Mouse (Mus musculus): ENCODE measurements around the gene Fhod1.

The Fhod1 gene

GRCm38 (mm10) chr8:105349096-105349771 lies 1.5 kb upstream of the Fhod1 start:
- DNase-seq (ENCODE audit: low read depth, low spot score): peak; percentile 51

- peak; percentile 83 for DNase-seq (ENCODE audit: low read depth, low spot score)
Measured at GRCm38 (mm10) chr8:105348450-105349095, 820 bp upstream of the Fhod1 start, which contains the start of gene Slc9a5. Gene Slc9a5, plus strand, starts transcription at chr8:105348843.

- peak; percentile 41 for DNase-seq (ENCODE audit: low read depth, low spot score)
Measured at GRCm38 (mm10) chr8:105346611-105347427, 934 bp downstream of the Fhod1 start.

- no peak for DNase-seq (ENCODE audit: low read depth, low spot score)
Measured at GRCm38 (mm10) chr8:105345061-105345975, 2.4 kb downstream of the Fhod1 start.

GRCm38 (mm10) chr8:105343791-105344574 lies 3.8 kb downstream of the Fhod1 start:
- no peak for DNase-seq (ENCODE audit: low read depth, low spot score)

- DNase-seq (ENCODE audit: low read depth, low spot score): no peak
Measured at GRCm38 (mm10) chr8:105342768-105343167, 5.0 kb downstream of the Fhod1 start.

- no peak for DNase-seq (ENCODE audit: low read depth, low spot score)
Measured at GRCm38 (mm10) chr8:105341399-105341798, 6.4 kb downstream of the Fhod1 start.

GRCm38 (mm10) chr8:105339886-105340635 lies 7.7 kb downstream of the Fhod1 start:
- DNase-seq (ENCODE audit: low read depth, low spot score): no peak

GRCm38 (mm10) chr8:105338992-105339391 lies 8.8 kb downstream of the Fhod1 start:
- DNase-seq (ENCODE audit: low read depth, low spot score): no peak

GRCm38 (mm10) chr8:105336373-105337130 lies 11.2 kb downstream of the Fhod1 start:
- no peak for DNase-seq (ENCODE audit: low read depth, low spot score)

- DNase-seq (ENCODE audit: low read depth, low spot score): no peak
Measured at GRCm38 (mm10) chr8:105332523-105332922, 15.2 kb downstream of the Fhod1 start.

- DNase-seq (ENCODE audit: low read depth, low spot score): no peak
Measured at GRCm38 (mm10) chr8:105331931-105332330, 15.8 kb downstream of the Fhod1 start.

GRCm38 (mm10) chr8:105331469-105331868 lies 16.3 kb downstream of the Fhod1 start:
- no peak for DNase-seq (ENCODE audit: low read depth, low spot score)

- no peak for DNase-seq (ENCODE audit: low read depth, low spot score)
Measured at GRCm38 (mm10) chr8:105330325-105330724, 17.4 kb downstream of the Fhod1 start.

- DNase-seq (ENCODE audit: low read depth, low spot score): no peak
Measured at GRCm38 (mm10) chr8:105326968-105327367, 20.8 kb downstream of the Fhod1 start.

- peak; percentile 96 for DNase-seq (ENCODE audit: low read depth, low spot score)
Measured at GRCm38 (mm10) chr8:105326141-105326672, 21.5 kb downstream of the Fhod1 start, which contains the start of the genes Lrrc29 and Tmem208. Gene Lrrc29, minus strand, starts transcription at chr8:105326278. Gene Tmem208, plus strand, starts transcription at chr8:105326354.

- DNase-seq (ENCODE audit: low read depth, low spot score): peak; percentile 14
Measured at GRCm38 (mm10) chr8:105325641-105326093, 22.1 kb downstream of the Fhod1 start.

GRCm38 (mm10) chr8:105323183-105323582 lies 24.6 kb downstream of the Fhod1 start:
- DNase-seq (ENCODE audit: low read depth, low spot score): no peak

Measured in forelimb bud, embryonic 11.5 days (tissue).